7 mouse cellular contexts compared by ENCODE assay signal in genomic region chr7:30729396-30730063, GRCm38 (mm10). TPM values are rescaled to one million over a fixed set of nuclear protein-coding genes. Genes with fewer than 3 reads are reported as not detected.
DNase-seq lines count a peak whose midpoint lies in the region; ATAC-seq lines count a peak whose summit lies in the region.

Gene Tmem147, minus strand, starts transcription at chr7:30729540.

- peak within 1 kb of the TSS; percentile 67 for H3K4me2 ChIP-seq in embryonic facial prominence, embryonic 11.5 days (ENCODE audit: low read depth, low read length)
- peak within 1 kb of the TSS; percentile 74 for H3K4me2 ChIP-seq in midbrain, embryonic 13.5 days (replicated peaks)

- peak; percentile 97 for DNase-seq in adrenal gland, postnatal 14 days
- peak; percentile 96 for DNase-seq in embryonic facial prominence, embryonic 11.5 days (ENCODE audit: low spot score)
- DNase-seq in kidney, adult 11 months, result peak; percentile 98
- DNase-seq in limb, embryonic 10.5 days (ENCODE audit: low spot score), result peak; percentile 96
- peak; percentile 89 for DNase-seq in spleen, adult 12 weeks (ENCODE audit: low spot score)

- H3K4me3 ChIP-seq in embryonic facial prominence, embryonic 11.5 days (ENCODE audit: low read depth, low read length), result peak within 1 kb of the TSS; percentile 73
- H3K4me3 ChIP-seq in limb, embryonic 10.5 days, result peak within 1 kb of the TSS; percentile 73
- H3K4me3 ChIP-seq in midbrain, embryonic 13.5 days (replicated peaks), result peak within 1 kb of the TSS; percentile 64

- WGBS in embryonic facial prominence, embryonic 11.5 days, result under 1% methylated on average over 60 of the region's 60 CpGs
- WGBS in limb, embryonic 10.5 days, result under 1% methylated on average over 60 of the region's 60 CpGs
- under 1% methylated on average over 60 of the region's 60 CpGs for WGBS in midbrain, embryonic 13.5 days

- H3K9ac ChIP-seq in embryonic facial prominence, embryonic 11.5 days (replicated peaks; ENCODE audit: low read length), result peak within 1 kb of the TSS; percentile 66
- peak within 1 kb of the TSS; percentile 83 for H3K9ac ChIP-seq in midbrain, embryonic 13.5 days (replicated peaks)

- ATAC-seq in embryonic facial prominence, embryonic 11.5 days (replicated peaks; ENCODE audit: insufficient number of reproducible peaks, low FRiP score, low TSS enrichment, low read depth), result peak; percentile 96
- ATAC-seq in granulocyte monocyte progenitor cell, adult 5-6 weeks (replicated peaks; ENCODE audit: poor library complexity, severe bottlenecking), result peak; percentile 91
- ATAC-seq in midbrain, embryonic 13.5 days, result peak; percentile 98

- H3K27me3 ChIP-seq in embryonic facial prominence, embryonic 11.5 days (ENCODE audit: control insufficient read depth, insufficient read depth, low read length), result no peaks in the 10 kb centered on the region
- no peaks in the 10 kb centered on the region for H3K27me3 ChIP-seq in limb, embryonic 10.5 days (ENCODE audit: low read depth, poor library complexity, severe bottlenecking)
- H3K27me3 ChIP-seq in midbrain, embryonic 13.5 days, result no peaks in the 10 kb centered on the region

- peak within 1 kb of the TSS; percentile 83 for H3K27ac ChIP-seq in embryonic facial prominence, embryonic 11.5 days (replicated peaks; ENCODE audit: low read depth, low read length)
- H3K27ac ChIP-seq in limb, embryonic 10.5 days, result peak within 1 kb of the TSS; percentile 88
- peak within 1 kb of the TSS; percentile 95 for H3K27ac ChIP-seq in midbrain, embryonic 13.5 days

- H3K36me3 ChIP-seq in embryonic facial prominence, embryonic 11.5 days (replicated peaks; ENCODE audit: control insufficient read depth, insufficient read depth, low read depth, low read length), result no peaks in the 10 kb centered on the region
- H3K36me3 ChIP-seq in limb, embryonic 10.5 days, result peaks cover 59% of the 10 kb centered on the region
- H3K36me3 ChIP-seq in midbrain, embryonic 13.5 days, result peaks cover 48% of the 10 kb centered on the region

- H3K4me1 ChIP-seq in embryonic facial prominence, embryonic 11.5 days (ENCODE audit: control insufficient read depth, insufficient read depth, low read length), result no peaks in the 10 kb centered on the region
- peaks cover 26% of the 10 kb centered on the region for H3K4me1 ChIP-seq in limb, embryonic 10.5 days
- peaks cover 31% of the 10 kb centered on the region for H3K4me1 ChIP-seq in midbrain, embryonic 13.5 days (replicated peaks)

- no peaks in the 10 kb centered on the region for H3K9me3 ChIP-seq in embryonic facial prominence, embryonic 11.5 days (replicated peaks; ENCODE audit: control insufficient read depth, low read length)
- no peaks in the 10 kb centered on the region for H3K9me3 ChIP-seq in limb, embryonic 10.5 days (replicated peaks)
- no peaks in the 10 kb centered on the region for H3K9me3 ChIP-seq in midbrain, embryonic 13.5 days

RNA-seq across cellular contexts. Expression of gene Tmem147, which starts in this region (rescaled TPM):
- 215 and 242 TPM in 2 replicates for total RNA-seq in adrenal gland, postnatal 14 days (2021)
- polyA plus RNA-seq in embryonic facial prominence, embryonic 11.5 days (2014; fragmentation: Nextera tagmentation; extraction: Ambion mirVana), result 129 and 145 TPM in 2 replicates
- 160 and 219 TPM in 2 replicates for total RNA-seq in granulocyte monocyte progenitor cell, adult 5-6 weeks (2014; fragmentation: Nextera tagmentation)
- total RNA-seq in granulocyte monocyte progenitor cell, adult 5-6 weeks (2017), result 71.5 and 106 TPM in 2 replicates
- 153 and 159 TPM in 2 replicates for polyA plus RNA-seq in limb, embryonic 10.5 days (2016; fragmentation: Nextera tagmentation; extraction: Ambion mirVana)
- 200 and 203 TPM in 2 replicates for polyA plus RNA-seq in midbrain, embryonic 13.5 days (2015; fragmentation: Nextera tagmentation; extraction: Ambion mirVana)

Comparison
In these comparisons a context has a peak if more than half of its experiments do, and no peak if none do; other contexts are left out.
1. Peak in every context shown above with its lines: DNase-seq, ATAC-seq, H3K4me3 ChIP-seq and H3K27ac ChIP-seq.